8 mouse cellular contexts compared by ENCODE assay signal in the genomic region with DNA sequence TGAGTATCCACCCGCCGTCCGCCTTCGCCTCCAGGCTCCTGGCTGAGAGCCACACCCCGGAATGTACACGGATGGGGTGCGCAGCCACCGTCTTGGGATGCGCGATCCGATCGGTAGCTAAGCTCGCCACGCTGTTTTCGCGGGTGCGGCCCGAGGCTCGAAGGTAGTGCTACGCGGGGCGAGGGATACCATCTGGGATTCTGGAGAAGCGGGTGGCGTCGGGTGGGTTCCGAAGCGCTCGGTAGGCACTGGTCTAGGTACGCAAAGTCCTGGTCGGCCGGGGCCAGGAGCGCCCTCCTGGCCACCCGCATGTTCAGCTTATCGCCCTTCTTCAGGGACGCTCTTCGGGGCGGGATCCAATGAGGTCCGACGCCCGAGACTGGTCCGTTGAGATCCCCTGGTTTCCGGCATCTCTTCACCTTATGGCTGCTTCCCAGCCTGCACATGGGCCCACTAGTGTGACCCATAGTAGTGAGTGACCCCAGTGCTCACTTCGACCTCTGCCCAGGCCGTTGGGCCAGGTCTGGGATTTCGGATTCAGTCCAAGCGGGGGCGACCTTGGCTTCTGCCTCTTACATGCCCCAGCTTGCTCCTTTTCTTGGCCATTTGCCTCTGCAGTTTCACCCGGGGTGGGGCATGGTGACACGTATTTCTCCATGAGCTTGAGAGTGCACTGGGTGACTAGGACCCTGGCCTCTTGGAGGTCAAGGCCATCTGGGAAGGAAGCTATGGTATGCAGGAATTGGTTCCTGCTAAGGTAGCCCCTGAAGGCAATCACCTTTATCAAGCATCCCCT. TPM values are rescaled to one million over a fixed set of nuclear protein-coding genes. Genes with fewer than 3 reads are reported as not detected.
DNase-seq lines count a peak whose midpoint lies in the region; ATAC-seq lines count a peak whose summit lies in the region.

No protein-coding gene starts in this region.

- peak overlapping the region; percentile 86 for H3K27ac ChIP-seq in embryonic facial prominence, embryonic 10.5 days (replicated peaks)
- peak overlapping the region; percentile 97 for H3K27ac ChIP-seq in heart, embryonic 12.5 days (ENCODE audit: poor library complexity, severe bottlenecking)
- peak overlapping the region; percentile 98 for H3K27ac ChIP-seq in lung, embryonic 16.5 days (ENCODE audit: low read length)
- H3K27ac ChIP-seq in stomach, embryonic 16.5 days (ENCODE audit: low read length), result peak overlapping the region; percentile 79

- no peaks in the 10 kb centered on the region for H3K9me3 ChIP-seq in embryonic facial prominence, embryonic 10.5 days
- no peaks in the 10 kb centered on the region for H3K9me3 ChIP-seq in heart, embryonic 12.5 days (replicated peaks)
- H3K9me3 ChIP-seq in lung, embryonic 16.5 days (ENCODE audit: control insufficient read depth, low read length), result no peaks in the 10 kb centered on the region
- H3K9me3 ChIP-seq in stomach, embryonic 16.5 days (replicated peaks; ENCODE audit: control insufficient read depth, low read length), result no peaks in the 10 kb centered on the region

- peak; percentile 58 for DNase-seq in layer of hippocampus, adult 11-12 months (ENCODE audit: low spot score)
- no peak for DNase-seq in layer of hippocampus, adult 9-10 months (ENCODE audit: low spot score)
- no peak for DNase-seq in embryonic facial prominence, embryonic 10.5 days (ENCODE audit: low spot score)
- DNase-seq in kidney, adult 9 months, result peak; percentile 57
- no peak for DNase-seq in yolk sac, embryonic 10.5 days (ENCODE audit: low spot score)

- peak; percentile 1; the same call in 1 of the 2 replicates for ATAC-seq in heart, embryonic 12.5 days (ENCODE audit: insufficient number of reproducible peaks, low FRiP score)
- ATAC-seq in lung, embryonic 16.5 days (ENCODE audit: low read depth), result no peak; the same call in 1 of the 2 replicates
- no peak for ATAC-seq in stomach, embryonic 16.5 days (ENCODE audit: insufficient read depth, low FRiP score)

- H3K4me1 ChIP-seq in embryonic facial prominence, embryonic 10.5 days, result peaks cover 59% of the 10 kb centered on the region
- peaks cover 76% of the 10 kb centered on the region for H3K4me1 ChIP-seq in heart, embryonic 12.5 days (replicated peaks)
- H3K4me1 ChIP-seq in lung, embryonic 16.5 days (replicated peaks; ENCODE audit: control insufficient read depth, insufficient read depth, low read length), result peaks cover 45% of the 10 kb centered on the region
- peaks cover 34% of the 10 kb centered on the region for H3K4me1 ChIP-seq in stomach, embryonic 16.5 days (ENCODE audit: control insufficient read depth, insufficient read depth, low read length)

- 4% methylated on average over 49 of the region's 49 CpGs for WGBS in embryonic facial prominence, embryonic 10.5 days
- WGBS in heart, embryonic 12.5 days, result 1% methylated on average over 49 of the region's 49 CpGs
- 3% methylated on average over 49 of the region's 49 CpGs for WGBS in lung, embryonic 16.5 days
- 5% methylated on average over 49 of the region's 49 CpGs for WGBS in stomach, embryonic 16.5 days

- H3K9ac ChIP-seq in heart, embryonic 12.5 days, result peak overlapping the region; percentile 94
- peak overlapping the region; percentile 81 for H3K9ac ChIP-seq in lung, embryonic 16.5 days (ENCODE audit: low read length)
- peak overlapping the region; percentile 72 for H3K9ac ChIP-seq in stomach, embryonic 16.5 days (ENCODE audit: low read length)

- H3K4me2 ChIP-seq in heart, embryonic 12.5 days, result peak overlapping the region; percentile 83
- peak overlapping the region; percentile 76 for H3K4me2 ChIP-seq in lung, embryonic 16.5 days (ENCODE audit: low read depth, low read length)
- peak overlapping the region; percentile 78 for H3K4me2 ChIP-seq in stomach, embryonic 16.5 days (ENCODE audit: low read depth, low read length)

- H3K36me3 ChIP-seq in embryonic facial prominence, embryonic 10.5 days (replicated peaks), result peaks cover 52% of the 10 kb centered on the region
- peaks cover 46% of the 10 kb centered on the region for H3K36me3 ChIP-seq in heart, embryonic 12.5 days
- H3K36me3 ChIP-seq in lung, embryonic 16.5 days (ENCODE audit: control insufficient read depth, insufficient read depth, low read length), result peaks cover 34% of the 10 kb centered on the region
- H3K36me3 ChIP-seq in stomach, embryonic 16.5 days (ENCODE audit: control insufficient read depth, insufficient read depth, low read length), result peaks cover 9% of the 10 kb centered on the region; the same call in 1 of the 2 replicates

- H3K27me3 ChIP-seq in embryonic facial prominence, embryonic 10.5 days (replicated peaks; ENCODE audit: low read depth, poor library complexity, severe bottlenecking), result peaks cover 46% of the 10 kb centered on the region
- no peaks in the 10 kb centered on the region for H3K27me3 ChIP-seq in heart, embryonic 12.5 days (replicated peaks)
- H3K27me3 ChIP-seq in lung, embryonic 16.5 days (ENCODE audit: control insufficient read depth, insufficient read depth, low read depth, low read length), result no peaks in the 10 kb centered on the region
- H3K27me3 ChIP-seq in stomach, embryonic 16.5 days (ENCODE audit: control insufficient read depth, insufficient read depth, low read length), result no peaks in the 10 kb centered on the region

- H3K4me3 ChIP-seq in embryonic facial prominence, embryonic 10.5 days, result peak overlapping the region; percentile 60
- peak overlapping the region; percentile 80 for H3K4me3 ChIP-seq in heart, embryonic 12.5 days
- H3K4me3 ChIP-seq in lung, embryonic 16.5 days (ENCODE audit: low read length), result peak overlapping the region; percentile 79
- H3K4me3 ChIP-seq in stomach, embryonic 16.5 days (replicated peaks; ENCODE audit: low read length), result peak overlapping the region; percentile 60

RNA-seq across cellular contexts. Expression of a gene that starts 0.8 kb away (rescaled TPM):
- 91.8 and 96.4 TPM in 2 replicates for polyA plus RNA-seq in embryonic facial prominence, embryonic 10.5 days (2016; fragmentation: Nextera tagmentation; extraction: Ambion mirVana)
- 1,186 and 1,223 TPM in 2 replicates for polyA plus RNA-seq in heart, embryonic 12.5 days (2016; fragmentation: Nextera tagmentation; extraction: Ambion mirVana)
- polyA plus RNA-seq in lung, embryonic 16.5 days (2015; fragmentation: Nextera tagmentation; extraction: Ambion mirVana), result 550 and 593 TPM in 2 replicates
- polyA plus RNA-seq in stomach, embryonic 16.5 days (2015; fragmentation: Nextera tagmentation; extraction: Ambion mirVana), result 140 and 142 TPM in 2 replicates

RNA-seq across cellular contexts. Expression of a gene that starts 5.3 kb away (rescaled TPM):
- 53.6 and 57.1 TPM in 2 replicates for polyA plus RNA-seq in embryonic facial prominence, embryonic 10.5 days (2016; fragmentation: Nextera tagmentation; extraction: Ambion mirVana)
- polyA plus RNA-seq in heart, embryonic 12.5 days (2016; fragmentation: Nextera tagmentation; extraction: Ambion mirVana), result 464 and 485 TPM in 2 replicates
- 565 and 642 TPM in 2 replicates for polyA plus RNA-seq in lung, embryonic 16.5 days (2015; fragmentation: Nextera tagmentation; extraction: Ambion mirVana)
- polyA plus RNA-seq in stomach, embryonic 16.5 days (2015; fragmentation: Nextera tagmentation; extraction: Ambion mirVana), result 350 and 360 TPM in 2 replicates

RNA-seq across cellular contexts. Expression of a gene that starts 15.4 kb away (rescaled TPM):
- 57.5 and 59.4 TPM in 2 replicates for polyA plus RNA-seq in embryonic facial prominence, embryonic 10.5 days (2016; fragmentation: Nextera tagmentation; extraction: Ambion mirVana)
- polyA plus RNA-seq in heart, embryonic 12.5 days (2016; fragmentation: Nextera tagmentation; extraction: Ambion mirVana), result 24.5 and 26.9 TPM in 2 replicates
- 31.4 and 34.5 TPM in 2 replicates for polyA plus RNA-seq in lung, embryonic 16.5 days (2015; fragmentation: Nextera tagmentation; extraction: Ambion mirVana)
- polyA plus RNA-seq in stomach, embryonic 16.5 days (2015; fragmentation: Nextera tagmentation; extraction: Ambion mirVana), result 24.0 and 24.3 TPM in 2 replicates

RNA-seq across cellular contexts. Expression of a gene that starts 42.7 kb away (rescaled TPM):
- 20.3 and 21.0 TPM in 2 replicates for polyA plus RNA-seq in embryonic facial prominence, embryonic 10.5 days (2016; fragmentation: Nextera tagmentation; extraction: Ambion mirVana)
- polyA plus RNA-seq in heart, embryonic 12.5 days (2016; fragmentation: Nextera tagmentation; extraction: Ambion mirVana), result 11.3 and 11.4 TPM in 2 replicates
- polyA plus RNA-seq in lung, embryonic 16.5 days (2015; fragmentation: Nextera tagmentation; extraction: Ambion mirVana), result 11.2 and 12.2 TPM in 2 replicates
- polyA plus RNA-seq in stomach, embryonic 16.5 days (2015; fragmentation: Nextera tagmentation; extraction: Ambion mirVana), result 8.9 and 10.8 TPM in 2 replicates

RNA-seq across cellular contexts. Expression of a gene that starts 44.9 kb away (rescaled TPM):
- 11.4 and 12.1 TPM in 2 replicates for polyA plus RNA-seq in embryonic facial prominence, embryonic 10.5 days (2016; fragmentation: Nextera tagmentation; extraction: Ambion mirVana)
- 2.0 and 2.1 TPM in 2 replicates for polyA plus RNA-seq in heart, embryonic 12.5 days (2016; fragmentation: Nextera tagmentation; extraction: Ambion mirVana)
- 4.7 and 5.8 TPM in 2 replicates for polyA plus RNA-seq in lung, embryonic 16.5 days (2015; fragmentation: Nextera tagmentation; extraction: Ambion mirVana)
- polyA plus RNA-seq in stomach, embryonic 16.5 days (2015; fragmentation: Nextera tagmentation; extraction: Ambion mirVana), result 4.6 and 6.5 TPM in 2 replicates

Comparison
In these comparisons a context has a peak if more than half of its experiments do, and no peak if none do; other contexts are left out.
1. DNase-seq: peak in layer of hippocampus, adult 11-12 months (single experiment) and kidney, adult 9 months (single experiment); none in layer of hippocampus, adult 9-10 months (single experiment), embryonic facial prominence, embryonic 10.5 days (single experiment) and yolk sac, embryonic 10.5 days (single experiment).
2. Peak in every context shown above with its lines, with median percentiles within 50 percentile points of each other: H3K27ac ChIP-seq, H3K4me3 ChIP-seq, H3K4me2 ChIP-seq and H3K9ac ChIP-seq.